Mouse (Mus musculus) forebrain, embryonic 15.5 days (tissue): ENCODE results near the gene Wdr90. TPM values are rescaled to one million over a fixed set of nuclear protein-coding genes. Genes with fewer than 3 reads are reported as not detected.
A peak's percentile ranks its signal among the peaks of the same experiment; 100 is the strongest.

Source experiments
- ATAC-seq: fragments of 200-750 bp; cut with Nextera tagmentation; replicated peaks from 2 replicates; pipeline ENCODE4 v1.8.0; 2017; ENCODE audit warnings: mild to moderate bottlenecking, moderate TSS enrichment, moderate library complexity
- H3K27ac ChIP-seq: fragments of 300-500 bp; sonication (generic); replicated peaks from 2 replicates; pipeline ENCODE4 v1.5.1; 2015; ENCODE audit warnings: mild to moderate bottlenecking, inconsistent platforms
- H3K27me3 ChIP-seq: fragments of 300-500 bp; sonication (generic); 2 replicates; pipeline ENCODE4 v1.6.1; 2015; ENCODE audit warnings: inconsistent platforms
- H3K36me3 ChIP-seq: fragments of 300-500 bp; sonication (generic); 2 replicates; pipeline ENCODE4 v1.6.1; 2015; ENCODE audit warnings: mild to moderate bottlenecking, inconsistent platforms
- H3K4me1 ChIP-seq: fragments of 300-500 bp; sonication (generic); 2 replicates; pipeline ENCODE4 v1.6.1; 2015; ENCODE audit warnings: inconsistent platforms
- H3K4me2 ChIP-seq: fragments of 300-500 bp; sonication (generic); replicated peaks from 2 replicates; pipeline ENCODE4 v1.6.1; 2015; ENCODE audit warnings: mild to moderate bottlenecking, inconsistent platforms
- H3K4me3 ChIP-seq: fragments of 300-500 bp; sonication (generic); 2 replicates; pipeline ENCODE4 v1.5.1; 2015; ENCODE audit warnings: mild to moderate bottlenecking, inconsistent platforms
- H3K9ac ChIP-seq: fragments of 300-500 bp; sonication (generic); replicated peaks from 2 replicates; pipeline ENCODE4 v1.6.1; 2015; ENCODE audit warnings: mild to moderate bottlenecking, inconsistent platforms
- H3K9me3 ChIP-seq: fragments of 300-500 bp; sonication (generic); 2 replicates; pipeline ENCODE4 v1.6.1; 2016; ENCODE audit warnings: inconsistent platforms
- whole genome bisulfite sequencing: fragments of 180-500 bp; shearing (Covaris S2); methylation state at CpG from one replicate; pipeline ENCODE4 v1.1.7; 2015; ENCODE audit warnings: mixed read lengths; 5-methylcytosine and 5-hydroxymethylcytosine counted together
- polyA plus RNA-seq: library from polyadenylated mRNA; unstranded; fragments of >200 nt; fragmentation: Nextera tagmentation; extraction: Ambion mirVana; gene quantifications from 2 replicates; pipeline ENCODE4 v1.2.1, GENCODE M21; 2015

Gene Wdr90
- polyA plus RNA-seq, 1 experiment from 2014 or later: 18.8 TPM

DNA sequence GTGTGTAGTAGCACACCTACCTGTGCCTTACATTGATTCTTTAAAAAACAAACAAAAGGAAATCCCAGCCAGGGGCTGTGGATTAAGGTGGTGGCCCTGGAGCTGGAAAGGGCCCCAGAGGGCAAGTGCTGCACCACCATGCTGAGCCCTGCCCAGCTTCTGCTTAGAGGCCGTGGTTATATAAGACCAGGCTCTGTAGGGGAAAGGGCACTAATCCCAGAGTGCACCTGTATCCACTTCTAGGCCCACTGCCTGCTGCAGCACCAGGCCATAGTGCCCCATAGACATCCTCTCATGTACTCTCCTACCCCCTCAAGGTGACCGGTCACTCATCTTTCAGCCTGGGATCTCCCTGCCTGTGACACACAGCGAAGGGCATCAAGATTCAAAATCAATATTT is 4.9 kb upstream of the Wdr90 start:
- H3K4me1 ChIP-seq: peaks cover 23% of the 10 kb centered on the region
- H3K27me3 ChIP-seq: no peaks in the 10 kb centered on the region
- H3K36me3 ChIP-seq: no peaks in the 10 kb centered on the region
- no peak for ATAC-seq
- no peak overlapping the region for H3K27ac ChIP-seq
- H3K4me2 ChIP-seq: no peak overlapping the region
- no peak overlapping the region for H3K4me3 ChIP-seq
- H3K9me3 ChIP-seq: no peaks in the 10 kb centered on the region
- H3K9ac ChIP-seq: no peak overlapping the region
- WGBS: 90% methylated on average over 3 of the region's 3 CpGs

DNA sequence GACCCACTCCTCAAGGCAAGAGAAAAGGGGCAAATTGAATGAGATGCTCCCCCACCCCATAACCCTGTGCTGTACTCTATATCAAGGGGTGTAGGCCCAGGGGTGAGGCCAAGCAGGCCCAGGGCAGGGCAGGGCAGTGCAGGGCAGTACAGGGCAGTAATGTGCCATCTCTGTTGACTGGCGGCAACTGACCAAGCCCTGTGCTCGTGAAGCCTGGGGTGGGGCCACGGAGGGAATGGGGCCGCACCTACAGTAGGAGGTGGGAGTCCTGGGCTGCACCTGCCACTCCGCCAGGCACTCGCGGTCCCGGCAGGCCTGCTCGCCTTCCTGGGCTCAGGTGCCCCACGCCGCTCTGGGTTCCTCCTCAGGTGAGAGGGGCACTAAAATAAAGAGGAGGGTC is 4.0 kb upstream of the Wdr90 start:
- Histone ChIP-seq H3K4me3 (no peak overlapping the region), H3K27me3 (no peaks in the 10 kb centered on the region), H3K9me3 (no peaks in the 10 kb centered on the region), H3K27ac (no peak overlapping the region), H3K4me2 (no peak overlapping the region), H3K9ac (no peak overlapping the region), H3K4me1 (peaks cover 31% of the 10 kb centered on the region), H3K36me3 (no peaks in the 10 kb centered on the region)
- no peak for ATAC-seq
- 93% methylated on average over 11 of the region's 11 CpGs for whole genome bisulfite sequencing

DNA sequence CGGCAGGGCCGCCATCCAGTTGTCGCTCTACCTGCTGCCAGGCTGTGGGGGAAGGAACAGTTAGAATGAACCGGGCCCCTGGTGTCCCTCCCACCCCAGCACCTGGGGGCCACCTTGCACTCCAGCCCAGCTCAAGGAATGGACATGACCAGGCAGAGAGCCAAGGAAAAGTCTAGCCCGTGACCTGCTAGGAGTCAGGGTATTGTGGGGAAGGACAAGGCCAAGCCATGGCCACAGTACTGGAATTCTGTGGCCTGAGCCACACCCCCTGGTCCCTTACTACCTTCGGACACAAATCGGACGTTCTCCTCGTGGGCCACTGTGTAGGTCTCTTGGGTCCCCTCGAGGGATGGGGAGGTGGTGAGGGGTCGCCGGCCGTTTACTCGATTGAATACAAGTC is 3.0 kb upstream of the Wdr90 start:
- 91% methylated on average over 14 of the region's 14 CpGs for WGBS
- no peak overlapping the region for H3K4me3 ChIP-seq
- no peak overlapping the region for H3K9ac ChIP-seq
- H3K4me1 ChIP-seq: peaks cover 40% of the 10 kb centered on the region
- no peaks in the 10 kb centered on the region for H3K27me3 ChIP-seq
- no peak overlapping the region for H3K27ac ChIP-seq
- ATAC-seq: no peak
- no peak overlapping the region for H3K4me2 ChIP-seq
- H3K9me3 ChIP-seq: no peaks in the 10 kb centered on the region
- H3K36me3 ChIP-seq: no peaks in the 10 kb centered on the region

DNA sequence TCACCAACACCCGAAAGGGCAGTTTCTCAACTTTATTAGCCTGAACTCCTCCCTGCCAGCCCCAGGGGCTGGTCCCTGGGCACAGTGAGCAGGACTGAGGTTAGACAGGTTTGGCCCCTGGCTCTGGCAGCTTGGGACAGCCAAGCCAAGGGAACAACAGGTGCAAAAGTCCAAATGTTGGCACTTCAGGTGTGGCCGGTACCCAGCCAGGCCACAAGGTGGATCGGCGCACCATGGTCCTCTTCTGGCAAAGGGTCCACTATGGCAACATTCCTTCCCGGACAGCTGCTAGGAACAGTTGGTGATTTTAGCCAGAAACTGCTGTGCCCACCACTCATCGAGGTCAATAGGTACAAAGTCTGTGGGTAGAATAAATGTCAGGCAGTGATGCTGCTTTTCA is 2.4 kb upstream of the Wdr90 start:
- H3K9me3 ChIP-seq: no peaks in the 10 kb centered on the region
- peaks cover 35% of the 10 kb centered on the region for H3K4me1 ChIP-seq
- no peak overlapping the region for H3K27ac ChIP-seq
- no peak overlapping the region for H3K4me3 ChIP-seq
- no peaks in the 10 kb centered on the region for H3K27me3 ChIP-seq
- no peak overlapping the region for H3K9ac ChIP-seq
- no peaks in the 10 kb centered on the region for H3K36me3 ChIP-seq
- no peak for ATAC-seq
- 87% methylated on average over 6 of the region's 6 CpGs for WGBS
- no peak overlapping the region for H3K4me2 ChIP-seq

DNA sequence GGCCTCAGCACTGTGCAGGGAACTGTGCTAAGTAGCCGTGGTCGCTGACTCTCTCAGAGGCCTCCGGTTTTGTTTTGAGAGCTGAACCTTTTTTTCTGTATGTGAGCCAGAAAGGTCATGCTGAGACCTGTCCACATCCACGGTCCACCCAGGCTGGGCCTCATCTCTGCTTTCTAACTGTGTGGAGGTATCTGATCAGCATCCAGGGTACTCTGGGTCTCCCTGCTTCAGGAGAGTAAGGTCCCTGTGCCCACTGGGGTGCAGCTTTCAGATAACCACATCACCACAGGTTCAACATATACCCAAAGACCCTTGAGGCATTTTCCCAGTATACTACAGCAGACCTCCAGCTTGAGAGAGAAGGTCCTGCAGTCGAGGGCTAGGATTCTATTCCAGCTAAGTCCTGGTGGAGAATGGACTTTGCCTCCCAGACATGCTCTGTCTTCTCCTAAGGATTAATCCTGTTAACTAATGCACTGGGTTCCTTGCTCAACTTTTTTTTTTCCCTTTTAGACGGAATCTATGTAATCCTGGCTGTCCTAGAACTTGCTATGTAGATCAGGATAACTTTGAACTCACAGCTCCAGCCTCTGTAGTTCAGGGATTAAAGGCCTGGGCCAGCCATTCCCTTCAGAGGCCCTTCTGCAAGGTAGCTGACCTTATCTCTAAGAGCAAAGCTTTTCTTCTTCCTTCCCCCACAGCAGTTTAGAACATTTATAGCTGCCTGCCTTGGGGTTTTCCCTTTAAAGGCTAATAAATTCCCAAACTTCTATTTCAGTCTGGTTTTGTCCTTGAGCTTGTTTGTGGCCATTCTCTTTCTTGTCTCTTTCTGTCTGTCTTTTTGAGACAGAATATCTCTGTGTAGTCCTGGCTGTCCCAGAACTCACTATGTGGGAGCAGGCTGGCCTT is 657 bp upstream of the Wdr90 start:
- H3K4me3 ChIP-seq: peak overlapping the region; percentile 73
- WGBS: 12% methylated on average over 6 of the region's 6 CpGs
- H3K4me1 ChIP-seq: peaks cover 25% of the 10 kb centered on the region
- peak overlapping the region; percentile 95 for H3K9ac ChIP-seq
- H3K27me3 ChIP-seq: no peaks in the 10 kb centered on the region
- peak overlapping the region; percentile 63 for H3K4me2 ChIP-seq
- no peaks in the 10 kb centered on the region for H3K36me3 ChIP-seq
- H3K9me3 ChIP-seq: no peaks in the 10 kb centered on the region
- H3K27ac ChIP-seq: peak overlapping the region; percentile 88
- ATAC-seq: peak; percentile 44; the same call in 1 of the 2 replicates

DNA sequence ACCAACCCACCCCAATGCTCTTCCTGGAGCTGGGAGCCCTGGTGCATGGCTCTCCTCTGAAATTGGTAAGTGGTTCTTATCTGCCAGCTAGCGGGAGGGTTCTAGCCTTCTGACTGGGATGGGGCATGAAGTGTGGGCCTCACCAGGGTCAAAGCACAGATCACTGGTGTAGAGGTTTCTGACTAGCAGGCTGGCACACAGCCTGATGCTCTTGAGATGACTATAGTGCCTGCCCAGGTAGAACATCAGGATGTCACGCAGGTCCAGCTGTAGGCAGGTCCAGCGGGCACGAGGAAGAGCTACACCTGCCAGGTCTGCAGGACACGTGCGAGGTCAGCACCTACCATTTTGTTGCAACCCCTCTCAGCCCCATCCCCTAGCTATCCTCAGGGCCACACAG is 1.1 kb downstream of the Wdr90 start:
- Histone ChIP-seq H3K4me1 (peaks cover 25% of the 10 kb centered on the region), H3K36me3 (no peaks in the 10 kb centered on the region), H3K9me3 (no peaks in the 10 kb centered on the region), H3K27me3 (no peaks in the 10 kb centered on the region), H3K9ac (peak overlapping the region; percentile 95), H3K4me2 (peak overlapping the region; percentile 63), H3K27ac (no peak overlapping the region), H3K4me3 (no peak overlapping the region)
- no peak for ATAC-seq
- WGBS: 93% methylated on average over 6 of the region's 6 CpGs

DNA sequence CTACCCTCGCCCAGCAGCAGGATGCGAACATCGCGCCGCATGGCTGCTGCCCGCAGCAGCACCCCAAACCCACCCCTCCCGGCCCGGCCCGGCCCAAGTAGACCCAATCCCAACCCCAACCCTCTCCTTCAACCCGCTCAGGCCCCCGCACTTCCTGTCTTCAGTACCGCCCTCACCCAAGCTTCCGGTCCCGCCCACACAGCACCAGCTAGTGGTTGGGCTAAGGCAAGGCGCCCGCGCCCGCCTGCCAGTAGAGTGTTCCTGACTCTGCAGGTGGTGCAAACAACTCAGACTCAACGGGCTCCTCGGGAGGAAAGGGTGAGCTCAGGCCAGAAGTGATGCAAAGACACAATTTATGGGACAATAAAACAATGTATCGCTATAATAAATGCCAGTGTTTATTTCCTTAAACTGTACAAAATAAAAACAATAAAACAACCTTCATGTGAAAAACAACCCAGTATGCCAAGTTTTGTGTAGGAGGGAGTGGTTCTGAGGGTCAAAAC is 16.9 kb downstream of the Wdr90 start, which contains the start of gene Rhot2:
TSS of gene Rhot2 (minus strand) at position 456 of the 506 bp plus-strand sequence.
- ATAC-seq: peak; percentile 96
- Histone ChIP-seq H3K36me3 (peaks cover 26% of the 10 kb centered on the region), H3K27me3 (no peaks in the 10 kb centered on the region), H3K4me3 (peak within 1 kb of the TSS; percentile 84), H3K27ac (peak within 1 kb of the TSS; percentile 73), H3K9me3 (no peaks in the 10 kb centered on the region), H3K4me2 (peak within 1 kb of the TSS; percentile 93), H3K9ac (peak within 1 kb of the TSS; percentile 78), H3K4me1 (peaks cover 19% of the 10 kb centered on the region)
- WGBS: under 1% methylated on average over 21 of the region's 21 CpGs

DNA sequence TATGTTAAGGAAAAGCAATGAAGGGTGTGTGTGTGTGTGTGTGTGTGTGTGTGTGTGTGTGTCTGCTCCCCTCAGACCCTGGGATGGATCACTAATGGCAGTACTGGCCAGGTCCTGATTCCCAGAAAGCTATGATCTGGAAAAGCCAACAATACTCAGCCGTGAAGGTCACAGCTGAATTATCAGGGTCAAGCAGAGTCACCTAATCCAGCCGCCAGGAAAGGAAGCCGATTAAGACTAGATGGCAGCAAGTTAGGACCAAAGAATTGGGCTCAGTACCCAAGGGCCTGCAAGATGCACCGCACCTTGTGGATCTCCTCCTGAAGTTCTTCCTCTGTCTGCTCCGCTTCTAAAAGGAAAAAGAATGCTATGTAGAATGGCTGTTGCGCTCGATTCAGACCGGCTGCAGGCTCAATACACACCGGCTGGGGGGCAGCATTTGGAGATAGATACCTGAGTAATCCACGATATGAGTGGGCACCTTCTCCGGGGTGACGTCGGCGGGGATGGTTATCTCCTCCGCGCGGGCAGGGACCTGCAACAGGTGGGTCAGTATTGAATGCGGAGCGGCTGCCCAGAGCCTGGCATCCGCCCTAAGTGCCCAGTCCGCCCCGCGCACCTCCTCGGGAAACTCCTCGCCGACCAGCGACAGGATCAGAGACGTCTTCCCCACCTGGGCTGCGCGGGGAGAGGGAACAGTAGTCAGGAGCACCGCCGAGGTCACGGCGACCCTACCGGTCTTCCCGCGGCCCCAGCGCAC is 17.5 kb downstream of the Wdr90 start:
- Histone ChIP-seq H3K9ac (peak overlapping the region; percentile 78), H3K36me3 (peaks cover 33% of the 10 kb centered on the region), H3K4me1 (peaks cover 19% of the 10 kb centered on the region), H3K27ac (peak overlapping the region; percentile 73), H3K4me2 (peak overlapping the region; percentile 93), H3K27me3 (no peaks in the 10 kb centered on the region), H3K9me3 (no peaks in the 10 kb centered on the region), H3K4me3 (peak overlapping the region; percentile 84)
- WGBS: 3% methylated on average over 38 of the region's 38 CpGs
- peak; percentile 33 for ATAC-seq

DNA sequence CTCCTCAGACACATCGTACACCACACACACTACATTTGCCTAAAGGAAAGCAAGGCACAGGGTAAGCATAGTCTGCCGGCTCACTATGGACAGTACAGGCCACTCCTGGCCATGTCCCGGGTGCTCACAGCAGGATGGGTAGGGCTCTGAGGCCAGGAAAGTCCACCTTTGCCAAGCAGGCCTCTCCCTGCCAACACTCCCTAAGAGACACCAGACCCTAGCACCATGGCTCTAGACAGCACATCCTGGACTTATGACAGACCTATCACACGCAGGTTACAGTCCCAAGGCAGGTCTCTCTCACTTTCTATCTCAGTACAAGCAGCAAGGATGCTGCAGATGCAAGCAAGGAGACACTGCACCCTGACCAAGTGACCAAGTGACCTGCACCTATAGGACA is 18.2 kb downstream of the Wdr90 start:
- no peaks in the 10 kb centered on the region for H3K27me3 ChIP-seq
- 96% methylated on average over 4 of the region's 4 CpGs for WGBS
- ATAC-seq: no peak
- H3K4me3 ChIP-seq: peak overlapping the region; percentile 84
- peaks cover 22% of the 10 kb centered on the region for H3K4me1 ChIP-seq
- peak overlapping the region; percentile 78 for H3K9ac ChIP-seq
- H3K4me2 ChIP-seq: peak overlapping the region; percentile 93
- peaks cover 34% of the 10 kb centered on the region for H3K36me3 ChIP-seq
- H3K9me3 ChIP-seq: no peaks in the 10 kb centered on the region
- no peak overlapping the region for H3K27ac ChIP-seq

DNA sequence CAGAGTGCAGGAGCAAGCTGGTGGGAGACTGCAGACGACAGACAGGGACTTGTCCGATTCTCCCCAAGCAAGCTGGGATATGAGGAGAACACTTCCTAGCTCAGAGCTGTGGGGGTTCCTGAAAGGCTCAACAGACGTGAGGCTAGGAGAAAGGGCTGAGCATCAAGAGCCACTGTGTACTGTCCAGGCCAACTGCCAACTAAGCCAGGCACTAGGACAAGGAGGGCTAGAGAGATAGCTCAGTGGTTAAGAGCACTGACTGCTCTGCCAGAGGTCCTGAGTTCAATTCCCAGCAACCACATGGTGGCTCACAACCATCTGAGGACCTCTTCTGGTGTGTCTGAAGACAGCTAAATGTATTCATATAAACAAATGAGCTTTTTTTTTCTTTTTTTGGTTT is 18.8 kb downstream of the Wdr90 start:
- H3K4me1 ChIP-seq: peaks cover 28% of the 10 kb centered on the region
- H3K4me3 ChIP-seq: no peak overlapping the region
- WGBS: 78% methylated on average over 3 of the region's 3 CpGs
- H3K9ac ChIP-seq: no peak overlapping the region
- no peaks in the 10 kb centered on the region for H3K9me3 ChIP-seq
- peaks cover 34% of the 10 kb centered on the region for H3K36me3 ChIP-seq
- no peaks in the 10 kb centered on the region for H3K27me3 ChIP-seq
- H3K27ac ChIP-seq: no peak overlapping the region
- ATAC-seq: no peak
- no peak overlapping the region for H3K4me2 ChIP-seq

DNA sequence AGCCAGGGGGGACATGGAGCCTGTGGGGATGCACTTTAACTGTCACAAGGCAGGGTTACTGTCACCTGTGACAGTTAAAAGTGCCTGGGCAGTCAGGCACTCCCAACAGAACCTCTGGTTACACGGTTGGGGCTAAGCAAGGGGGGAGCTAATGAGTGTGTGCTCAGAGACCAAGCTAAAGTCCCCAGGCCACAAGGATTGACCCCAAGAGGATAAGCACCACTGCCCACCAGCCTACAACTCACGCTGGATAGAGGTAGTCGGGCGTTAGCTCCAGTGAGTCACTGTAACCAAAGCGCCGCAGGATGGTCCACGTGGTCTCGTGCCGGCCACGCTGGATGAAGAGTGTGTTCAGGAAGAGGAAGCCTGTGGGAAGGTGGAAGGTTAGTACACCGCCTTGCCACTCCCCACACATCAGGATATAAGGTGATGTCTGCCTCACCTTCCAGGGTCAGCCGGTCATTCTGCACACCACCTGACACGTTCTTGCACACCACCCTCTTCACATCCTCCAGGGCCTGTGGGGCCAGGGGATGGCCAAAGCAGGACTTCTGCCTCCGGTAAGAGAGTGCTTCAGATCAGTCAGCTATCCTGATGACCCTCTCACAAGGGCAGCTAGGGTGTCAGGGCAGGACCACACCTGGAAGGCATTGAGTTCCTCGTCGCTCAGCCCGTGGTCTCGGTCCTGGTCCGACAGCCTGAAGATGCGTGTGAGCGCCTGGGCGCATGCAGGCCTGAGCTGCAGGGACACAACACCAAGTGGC is 20.0 kb downstream of the Wdr90 start, which contains the start of gene Gm20683:
TSS of gene Gm20683 (minus strand) at position 647 of the 764 bp plus-strand sequence.
- Histone ChIP-seq H3K36me3 (peaks cover 34% of the 10 kb centered on the region), H3K4me2 (no peak within 1 kb of the TSS), H3K4me1 (peaks cover 40% of the 10 kb centered on the region), H3K9ac (no peak within 1 kb of the TSS), H3K4me3 (no peak within 1 kb of the TSS), H3K9me3 (no peaks in the 10 kb centered on the region), H3K27ac (no peak within 1 kb of the TSS), H3K27me3 (no peaks in the 10 kb centered on the region)
- WGBS: 94% methylated on average over 22 of the region's 22 CpGs
- no peak for ATAC-seq
